Comparison of ENCODE assay signal across 7 mouse cellular contexts in the genomic region with DNA sequence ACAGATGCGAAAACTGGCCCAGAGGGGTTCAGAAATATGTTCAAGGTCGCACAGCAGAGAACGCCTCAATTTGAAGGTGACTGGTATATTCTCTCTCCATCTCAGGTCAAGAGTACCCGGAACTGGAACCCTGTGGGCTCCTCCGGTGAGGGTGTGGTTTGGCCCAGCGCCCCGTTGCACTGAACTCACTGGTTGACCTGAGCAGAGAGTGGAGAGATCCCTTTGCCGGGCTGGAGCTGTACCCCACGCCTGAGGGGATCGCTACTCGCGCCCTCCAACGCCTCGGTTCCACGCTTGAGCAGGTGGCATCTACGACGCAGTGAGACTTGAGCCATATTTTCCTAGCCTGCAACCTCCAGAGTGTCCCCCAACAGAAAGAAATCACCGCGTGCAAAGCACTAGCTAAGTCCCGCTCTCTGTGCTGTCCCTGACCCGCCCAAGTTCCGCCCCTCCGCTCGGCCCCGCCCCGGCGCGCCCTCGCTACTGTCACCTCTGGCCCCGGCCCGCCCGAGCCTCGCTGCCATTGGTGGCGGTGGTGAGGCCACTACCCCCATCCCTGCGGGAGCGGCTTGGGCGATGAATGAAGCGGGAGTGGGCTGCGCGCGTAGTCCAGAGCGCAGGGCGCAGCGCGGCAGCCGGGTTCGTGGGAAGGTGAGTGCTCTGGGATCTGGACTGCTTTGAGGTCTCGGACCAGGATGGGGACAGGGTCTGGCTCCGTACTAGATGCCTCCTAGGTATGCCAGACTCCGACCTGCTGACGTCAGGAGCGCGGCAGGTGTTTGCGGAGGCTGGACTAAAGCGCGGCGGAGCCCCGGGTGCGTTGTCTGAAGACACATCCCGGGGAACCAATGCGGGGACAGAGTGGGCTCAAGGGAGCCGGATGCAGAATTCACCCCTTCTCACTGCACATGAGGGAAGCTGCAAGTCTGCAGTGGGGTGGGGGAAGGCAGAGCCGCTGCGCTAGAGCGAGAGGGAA. TPM values are rescaled to one million over a fixed set of nuclear protein-coding genes. Genes with fewer than 3 reads are reported as not detected.
DNase-seq lines count a peak whose midpoint lies in the region; ATAC-seq lines count a peak whose summit lies in the region.

Gene Slco4a1 (plus strand): TSS at position 523 of the 976 bp plus-strand sequence.

- no peaks in the 10 kb centered on the region for H3K36me3 ChIP-seq in intestine, embryonic 16.5 days (ENCODE audit: control insufficient read depth, insufficient read depth, low read length)
- H3K36me3 ChIP-seq in limb, embryonic 10.5 days: no peaks in the 10 kb centered on the region
- no peaks in the 10 kb centered on the region for H3K36me3 ChIP-seq in midbrain, embryonic 12.5 days

- H3K27ac ChIP-seq in intestine, embryonic 16.5 days (ENCODE audit: low read length): 0 out of 2 replicates have a peak within 1 kb of the TSS, but pooled peaks have one; percentile 33
- H3K27ac ChIP-seq in limb, embryonic 10.5 days: peak within 1 kb of the TSS; percentile 47
- H3K27ac ChIP-seq in midbrain, embryonic 12.5 days (replicated peaks): no peak within 1 kb of the TSS

- H3K4me2 ChIP-seq in intestine, embryonic 16.5 days (ENCODE audit: low read depth, low read length): peak within 1 kb of the TSS; percentile 90
- peak within 1 kb of the TSS; percentile 80 for H3K4me2 ChIP-seq in midbrain, embryonic 12.5 days (replicated peaks)

- ATAC-seq in intestine, embryonic 16.5 days: peak; percentile 99
- peak; percentile 93 for ATAC-seq in midbrain, embryonic 12.5 days (ENCODE audit: low FRiP score, low read depth)

- peaks cover 15% of the 10 kb centered on the region for H3K27me3 ChIP-seq in intestine, embryonic 16.5 days (replicated peaks; ENCODE audit: control insufficient read depth, insufficient read depth, low read length)
- peaks cover 69% of the 10 kb centered on the region for H3K27me3 ChIP-seq in limb, embryonic 10.5 days (ENCODE audit: low read depth, poor library complexity, severe bottlenecking)
- peaks cover 77% of the 10 kb centered on the region for H3K27me3 ChIP-seq in midbrain, embryonic 12.5 days

- H3K9ac ChIP-seq in intestine, embryonic 16.5 days (ENCODE audit: low read depth, low read length): peak within 1 kb of the TSS; percentile 62
- H3K9ac ChIP-seq in midbrain, embryonic 12.5 days (replicated peaks): peak within 1 kb of the TSS; percentile 37

- peak within 1 kb of the TSS; percentile 60 for H3K4me3 ChIP-seq in intestine, embryonic 16.5 days (ENCODE audit: low read length)
- H3K4me3 ChIP-seq in limb, embryonic 10.5 days: peak within 1 kb of the TSS; percentile 60
- peak within 1 kb of the TSS; percentile 57 for H3K4me3 ChIP-seq in midbrain, embryonic 12.5 days

- DNase-seq in adrenal gland, adult 18-20 months (ENCODE audit: low spot score in 2 of 2): peak; percentile 78 to 81
- DNase-seq in embryo, embryonic 10 days (ENCODE audit: low spot score): peak; percentile 94
- peak; percentile 37 to 65 for DNase-seq in gastrocnemius, postnatal 4 days (ENCODE audit: low spot score in 2 of 2)
- DNase-seq in limb, embryonic 10.5 days (ENCODE audit: low spot score): peak; percentile 92
- DNase-seq in skeletal muscle tissue, adult 2 months (ENCODE audit: low read depth, low spot score): peak; percentile 32

- 2% methylated on average over 65 of the region's 65 CpGs for WGBS in intestine, embryonic 16.5 days
- WGBS in limb, embryonic 10.5 days: 2% methylated on average over 65 of the region's 65 CpGs
- WGBS in midbrain, embryonic 12.5 days: 2% methylated on average over 65 of the region's 65 CpGs

- no peaks in the 10 kb centered on the region for H3K9me3 ChIP-seq in intestine, embryonic 16.5 days (ENCODE audit: control insufficient read depth, low read length)
- H3K9me3 ChIP-seq in limb, embryonic 10.5 days (replicated peaks): no peaks in the 10 kb centered on the region
- no peaks in the 10 kb centered on the region for H3K9me3 ChIP-seq in midbrain, embryonic 12.5 days

- 0 out of 2 replicates have a peak, but pooled peaks cover 3% of the 10 kb centered on the region for H3K4me1 ChIP-seq in intestine, embryonic 16.5 days (ENCODE audit: control insufficient read depth, insufficient read depth, low read length)
- H3K4me1 ChIP-seq in limb, embryonic 10.5 days: peaks cover 17% of the 10 kb centered on the region
- peaks cover 20% of the 10 kb centered on the region for H3K4me1 ChIP-seq in midbrain, embryonic 12.5 days

RNA-seq across cellular contexts. Expression of gene Slco4a1, which starts in this region (rescaled TPM):
- 1 to 10 TPM; 1.9 to 2.7 TPM for total RNA-seq in adrenal gland, adult 18-20 months (2021)
- under 1 TPM; 0.21 to 0.69 TPM for total RNA-seq in gastrocnemius, postnatal 4 days (2021)
- 2.2 TPM in 2 replicates for polyA plus RNA-seq in intestine, embryonic 16.5 days (2015; fragmentation: Nextera tagmentation; extraction: Ambion mirVana)
- 0.41 and 1.8 TPM in 2 replicates for polyA plus RNA-seq in limb, embryonic 10.5 days (2016; fragmentation: Nextera tagmentation; extraction: Ambion mirVana)
- 3.5 and 4.1 TPM in 2 replicates for polyA plus RNA-seq in midbrain, embryonic 12.5 days (2016; fragmentation: Nextera tagmentation; extraction: Ambion mirVana)

Comparison
In these comparisons a context has a peak if more than half of its experiments do, and no peak if none do; other contexts are left out.
1. Peak in DNase-seq in gastrocnemius, postnatal 4 days; RNA of the gene not detected or under 1 TPM.
2. DNase-seq: peak in every context shown above with its lines; median percentile 94 in embryo, embryonic 10 days; 92 in limb, embryonic 10.5 days; 80 in adrenal gland, adult 18-20 months; 51 in gastrocnemius, postnatal 4 days; 32 in skeletal muscle tissue, adult 2 months.